Comparison of ENCODE assay signal across 24 mouse cellular contexts in the genomic region with DNA sequence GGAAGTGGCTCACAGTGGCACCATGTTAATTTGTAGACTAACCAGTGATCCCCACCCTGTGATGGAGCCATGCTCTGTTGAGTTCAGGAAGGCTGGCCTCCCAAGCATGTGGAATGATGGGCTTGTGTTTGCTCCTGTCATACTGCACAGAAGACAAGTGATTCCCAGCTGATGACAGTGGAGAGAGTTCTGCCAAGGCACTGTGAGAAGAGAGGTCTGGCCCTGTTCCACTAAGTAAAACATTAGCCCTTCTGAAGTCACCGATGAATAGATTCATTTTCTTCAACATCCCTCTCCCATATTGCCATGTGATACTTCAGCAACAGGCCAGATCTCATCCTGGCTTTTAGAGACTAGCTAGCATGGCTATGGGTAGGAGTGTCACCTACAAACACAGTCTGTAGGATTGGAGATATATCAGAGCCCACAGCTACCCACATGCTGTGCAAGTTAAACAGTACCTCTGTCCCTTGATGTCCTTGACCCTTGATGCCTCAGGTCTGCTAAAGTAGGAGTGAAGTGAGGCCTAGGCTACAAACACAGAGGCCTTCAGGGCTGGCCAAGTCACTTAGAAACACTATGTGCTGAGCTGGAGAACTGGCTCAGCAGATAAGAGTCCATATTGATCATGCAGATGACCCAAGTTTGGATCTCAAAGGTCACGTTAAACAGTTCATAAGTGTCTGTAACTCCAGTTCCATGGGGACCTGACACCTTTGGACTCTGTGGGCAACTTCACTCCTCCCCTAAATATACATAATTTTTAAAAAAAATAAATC. TPM values are rescaled to one million over a fixed set of nuclear protein-coding genes. Genes with fewer than 3 reads are reported as not detected.
A peak's percentile ranks its signal among the peaks of the same experiment; 100 is the strongest.
DNase-seq lines count a peak whose midpoint lies in the region; ATAC-seq lines count a peak whose summit lies in the region.
"Had no signal": no experiment of that assay in that cellular context is flagged by ENCODE, and none has a peak within 500 bp of the region (broad histone marks: within the 10 kb centered on the region; RNA-seq: fewer than 3 reads in every experiment).

No protein-coding gene starts in this region.

- no peaks in the 10 kb centered on the region for H3K9me3 ChIP-seq in kidney, embryonic 14.5 days (ENCODE audit: control insufficient read depth, low read length)
- no peaks in the 10 kb centered on the region for H3K9me3 ChIP-seq in intestine, embryonic 15.5 days
- H3K9me3 ChIP-seq: embryonic facial prominence, embryonic 13.5 days; forebrain, embryonic 12.5 days; heart, embryonic 10.5 days; heart, embryonic 15.5 days; hindbrain, embryonic 10.5 days had no signal

- intact Hi-C loops in left cerebral cortex, postnatal 36 days (cut with DNase I) = no loop called here
- intact Hi-C loops in heart, postnatal 14 days (cut with DNase I) = no loop called here

- H3K4me1 ChIP-seq in kidney, embryonic 14.5 days (ENCODE audit: control insufficient read depth, insufficient read depth, low read length) = no peaks in the 10 kb centered on the region
- H3K4me1 ChIP-seq in intestine, embryonic 15.5 days (replicated peaks) = peaks cover 3% of the 10 kb centered on the region; the same call in 1 of the 2 replicates
- H3K4me1 ChIP-seq: embryonic facial prominence, embryonic 13.5 days; forebrain, embryonic 12.5 days had no signal

- H3K4me3 ChIP-seq in kidney, embryonic 14.5 days (ENCODE audit: low read length) = no peak overlapping the region
- no peak overlapping the region for H3K4me3 ChIP-seq in intestine, embryonic 15.5 days (replicated peaks)
- H3K4me3 ChIP-seq: embryonic facial prominence, embryonic 13.5 days; forebrain, embryonic 12.5 days; heart, embryonic 10.5 days; heart, embryonic 15.5 days; hindbrain, embryonic 10.5 days had no signal

- no peaks in the 10 kb centered on the region for H3K36me3 ChIP-seq in kidney, embryonic 14.5 days (ENCODE audit: control insufficient read depth, insufficient read depth, low read length)
- no peaks in the 10 kb centered on the region for H3K36me3 ChIP-seq in intestine, embryonic 15.5 days
- H3K36me3 ChIP-seq: embryonic facial prominence, embryonic 13.5 days; forebrain, embryonic 12.5 days; heart, embryonic 10.5 days; heart, embryonic 15.5 days; hindbrain, embryonic 10.5 days had no signal

- no peak for ATAC-seq in kidney, embryonic 14.5 days (ENCODE audit: low FRiP score, low TSS enrichment)
- peak; percentile 5; the same call in 1 of the 2 replicates for ATAC-seq in intestine, embryonic 15.5 days
- ATAC-seq: forebrain, embryonic 16.5 days; Patski had no signal

- 87% methylated on average over 2 of the region's 2 CpGs for WGBS in kidney, embryonic 14.5 days
- 73% methylated on average over 2 of the region's 2 CpGs for WGBS in intestine, embryonic 15.5 days

- H3K27ac ChIP-seq in kidney, embryonic 14.5 days (ENCODE audit: low read depth, low read length) = no peak overlapping the region
- H3K27ac ChIP-seq in intestine, embryonic 15.5 days = no peak overlapping the region
- H3K27ac ChIP-seq: embryonic facial prominence, embryonic 13.5 days; forebrain, embryonic 12.5 days; heart, embryonic 10.5 days; heart, embryonic 15.5 days; hindbrain, embryonic 10.5 days; hindbrain, embryonic 14.5 days had no signal

- DNase-seq in kidney, adult 11 months = peak; percentile 68
- DNase-seq in kidney, postnatal 10 days = no peak
- peak; percentile 78 for DNase-seq in kidney, adult 9 months
- peak; percentile 56 for DNase-seq in kidney, postnatal 14 days
- DNase-seq in left cerebral cortex, postnatal 36 days (ENCODE audit: low spot score in 2 of 2) = no peak
- DNase-seq in heart, postnatal 14 days = no peak
- DNase-seq: adrenal gland, postnatal 14 days; cerebellum, adult 11-12 months; cerebellum, adult 9-11 months; cerebellum, postnatal 36 days; gastrocnemius, postnatal 10 days; heart, adult 18-20 months had no signal

- no peak overlapping the region for H3K4me2 ChIP-seq in kidney, embryonic 14.5 days (replicated peaks; ENCODE audit: low read depth, low read length)
- peak overlapping the region; percentile 35; the same call in 1 of the 2 replicates for H3K4me2 ChIP-seq in intestine, embryonic 15.5 days (replicated peaks)
- H3K4me2 ChIP-seq: embryonic facial prominence, embryonic 13.5 days; forebrain, embryonic 12.5 days; heart, embryonic 15.5 days; hindbrain, embryonic 14.5 days had no signal

- no peak overlapping the region for H3K9ac ChIP-seq in kidney, embryonic 14.5 days (ENCODE audit: low read depth, low read length)
- H3K9ac ChIP-seq in intestine, embryonic 15.5 days = peak overlapping the region; percentile 18; the same call in 1 of the 2 replicates
- H3K9ac ChIP-seq: embryonic facial prominence, embryonic 13.5 days; forebrain, embryonic 12.5 days; heart, embryonic 15.5 days; hindbrain, embryonic 14.5 days had no signal

- H3K27me3 ChIP-seq in kidney, embryonic 14.5 days (ENCODE audit: control insufficient read depth, insufficient read depth, low read length) = no peaks in the 10 kb centered on the region
- no peaks in the 10 kb centered on the region for H3K27me3 ChIP-seq in intestine, embryonic 15.5 days (replicated peaks)
- H3K27me3 ChIP-seq: embryonic facial prominence, embryonic 13.5 days had no signal

RNA-seq across cellular contexts. Expression of a gene that starts 11.8 kb away (rescaled TPM):
- 4.6 and 5.3 TPM in 2 replicates for polyA plus RNA-seq in kidney, embryonic 14.5 days (2014; fragmentation: Nextera tagmentation; extraction: Ambion mirVana)
- 2.7 and 3.0 TPM in 2 replicates for polyA plus RNA-seq in intestine, embryonic 15.5 days (2015; fragmentation: Nextera tagmentation; extraction: Ambion mirVana)
- total RNA-seq in left cerebral cortex, postnatal 36 days (2021) = 100 to 1,000 TPM; 251 to 273 TPM
- total RNA-seq in heart, postnatal 14 days (2021) = 1 to 10 TPM; 1.2 to 1.4 TPM
- total RNA-seq: MEL had no signal
- polyA plus RNA-seq: C2C12, Patski had no signal

RNA-seq across cellular contexts. Expression of a gene that starts 26.8 kb away (rescaled TPM):
- polyA plus RNA-seq in kidney, embryonic 14.5 days (2014; fragmentation: Nextera tagmentation; extraction: Ambion mirVana) = 0.46 TPM in 1 of 2 replicates, not detected in the other
- polyA plus RNA-seq in intestine, embryonic 15.5 days (2015; fragmentation: Nextera tagmentation; extraction: Ambion mirVana) = 74.9 and 80.6 TPM in 2 replicates
- total RNA-seq in left cerebral cortex, postnatal 36 days (2021) = under 1 TPM; 0.62 to 0.63 TPM
- under 1 TPM; 0.19 to 0.59 TPM for total RNA-seq in heart, postnatal 14 days (2021)
- total RNA-seq: MEL had no signal
- polyA plus RNA-seq: C2C12; embryonic facial prominence, embryonic 13.5 days; hindbrain, embryonic 14.5 days; Patski had no signal

RNA-seq across cellular contexts. Expression of a gene that starts 32.4 kb away (rescaled TPM):
- 0.11 and 0.16 TPM in 2 replicates for polyA plus RNA-seq in kidney, embryonic 14.5 days (2014; fragmentation: Nextera tagmentation; extraction: Ambion mirVana)
- 0.11 and 0.13 TPM in 2 replicates for polyA plus RNA-seq in intestine, embryonic 15.5 days (2015; fragmentation: Nextera tagmentation; extraction: Ambion mirVana)
- total RNA-seq in left cerebral cortex, postnatal 36 days (2021) = 10 to 100 TPM; 68.8 to 73.4 TPM
- total RNA-seq in heart, postnatal 14 days (2021) = 1 to 10 TPM; 1.3 to 1.7 TPM
- total RNA-seq: MEL had no signal
- polyA plus RNA-seq: Patski had no signal

RNA-seq across cellular contexts. Expression of a gene that starts 50.8 kb away (rescaled TPM):
- polyA plus RNA-seq in kidney, embryonic 14.5 days (2014; fragmentation: Nextera tagmentation; extraction: Ambion mirVana) = 2.3 and 3.0 TPM in 2 replicates
- 5.4 and 6.3 TPM in 2 replicates for polyA plus RNA-seq in intestine, embryonic 15.5 days (2015; fragmentation: Nextera tagmentation; extraction: Ambion mirVana)
- 1 to 10 TPM; 4.3 to 4.6 TPM for total RNA-seq in left cerebral cortex, postnatal 36 days (2021)
- total RNA-seq in heart, postnatal 14 days (2021) = 1 to 10 TPM; 1.2 to 1.3 TPM
- total RNA-seq: MEL had no signal

Comparison
In these comparisons a context has a peak if more than half of its experiments do, and no peak if none do; other contexts are left out.
1. DNase-seq: peak in kidney, adult 11 months (single experiment), kidney, adult 9 months (single experiment) and kidney, postnatal 14 days (single experiment); none in kidney, postnatal 10 days (single experiment), left cerebral cortex, postnatal 36 days (0 of 2) and heart, postnatal 14 days (0 of 2).
2. RNA of a gene that starts 11.8 kb away (total RNA-seq): 251 to 273 TPM in left cerebral cortex, postnatal 36 days; 1.2 to 1.4 TPM in heart, postnatal 14 days; every median in the first group is over 100 times any median in the second.
3. RNA of a gene that starts 32.4 kb away (total RNA-seq): 68.8 to 73.4 TPM in left cerebral cortex, postnatal 36 days; 1.3 to 1.7 TPM in heart, postnatal 14 days; every median in the first group is over 10 times any median in the second.